Mouse (Mus musculus) c-Kit-negative CD71-positive TER-119-positive erythroid progenitor cells, embryonic 14.5 days (primary cell): ENCODE measurements at regions not wholly inside any gene's neighbourhood (a gene's known extent, or its start where the extent isn't known, plus 50 kb on each side); places are given as distances from the start of the nearest gene placed in this dataset.
A peak's percentile ranks its signal among the peaks of the same experiment; 100 is the strongest.

ENCODE experiments used
- DNase-seq: peaks from one replicate; pipeline ENCODE4 v3.0.0-alpha.2; 2013; ENCODE audit warnings: low read depth, low spot score

- no peak for DNase-seq
These were observed 80.0 kb downstream of the Tex36 start for GRCm38 (mm10) chr7:133521936-133522335.

- no peak for DNase-seq
These were observed 83.0 kb downstream of the Tex36 start for GRCm38 (mm10) chr7:133518926-133519325.

- no peak for DNase-seq
These were observed 84.4 kb downstream of the Tex36 start for GRCm38 (mm10) chr7:133517576-133517975.

- no peak for DNase-seq
These were observed 91.0 kb downstream of the Tex36 start for GRCm38 (mm10) chr7:133510926-133511325.

GRCm38 (mm10) chr7:133509486-133509885 is 92.5 kb downstream of the Tex36 start:
- no peak for DNase-seq

- DNase-seq = no peak
These were observed 93.5 kb downstream of the Tex36 start for GRCm38 (mm10) chr7:133508370-133509012.

- DNase-seq = no peak
These were observed 96.3 kb downstream of the Tex36 start for GRCm38 (mm10) chr7:133505628-133506027.

- DNase-seq = no peak
These were observed 98.0 kb downstream of the Tex36 start for GRCm38 (mm10) chr7:133503946-133504345.

GRCm38 (mm10) chr7:133502731-133503130 is 99.2 kb downstream of the Tex36 start:
- DNase-seq = no peak

GRCm38 (mm10) chr7:133497551-133497950 is 104.4 kb downstream of the Tex36 start:
- DNase-seq = no peak

- DNase-seq = no peak
These were observed 106.9 kb downstream of the Tex36 start for GRCm38 (mm10) chr7:133494982-133495550.

GRCm38 (mm10) chr7:133494256-133494981 is 107.5 kb downstream of the Tex36 start:
- DNase-seq = no peak

GRCm38 (mm10) chr7:133492626-133493025 is 109.3 kb downstream of the Tex36 start:
- DNase-seq = no peak

GRCm38 (mm10) chr7:133487887-133488630 is 113.9 kb downstream of the Tex36 start:
- no peak for DNase-seq

- no peak for DNase-seq
These were observed 117.5 kb downstream of the Tex36 start for GRCm38 (mm10) chr7:133484430-133484841.

- no peak for DNase-seq
These were observed 120.4 kb downstream of the Tex36 start for GRCm38 (mm10) chr7:133481529-133481928.

GRCm38 (mm10) chr7:133479679-133480078 is 122.3 kb downstream of the Tex36 start:
- no peak for DNase-seq

GRCm38 (mm10) chr7:133477933-133478332 is 124.0 kb downstream of the Tex36 start:
- DNase-seq = peak; percentile 2

GRCm38 (mm10) chr7:133477221-133477620 is 124.7 kb downstream of the Tex36 start:
- no peak for DNase-seq

GRCm38 (mm10) chr7:133471706-133472105 is 130.3 kb downstream of the Tex36 start:
- DNase-seq = no peak

- no peak for DNase-seq
These were observed 131.4 kb downstream of the Tex36 start for GRCm38 (mm10) chr7:133470620-133470958.

GRCm38 (mm10) chr7:133469952-133470619 is 131.9 kb downstream of the Tex36 start:
- no peak for DNase-seq
